Mouse (Mus musculus) left cerebral cortex, postnatal 4 days (tissue): ENCODE measurements around the gene Olfr1354. TPM values are rescaled to one million over a fixed set of nuclear protein-coding genes. Genes with fewer than 3 reads are reported as not detected.
"Not testable (repeated sequence)": the region's sequence is repeated elsewhere in the genome, so short reads cannot be mapped to it uniquely, and the experiment has no call there.

Source experiments
- DNase-seq: peaks from one replicate; pipeline ENCODE4 v3.0.0-alpha.2; 2022
- intact Hi-C: fragments of 180-260 bp; cut with DNase I; formaldehyde crosslinking; loops from one replicate; pipeline ENCODE4 v1.15.1; 2025
- total RNA-seq, 2 experiments: library from RNA; stranded (reverse); gene quantifications; 2 replicates each; pipeline ENCODE4 v1.2.3; 2021

The Olfr1354 gene
- total RNA-seq: not detected

- intact Hi-C loops: not testable (repeated sequence)
These were observed at the start of gene Olfr1354 for GRCm38 (mm10) chr10:78912871-78913270. Gene Olfr1354, plus strand, starts transcription at chr10:78913171.

GRCm38 (mm10) chr10:78875240-78875639 is 37.7 kb upstream of the Olfr1354 start, which contains the start of gene Olfr1355:
Gene Olfr1355, plus strand, starts transcription at chr10:78875540.
- DNase-seq: no peak
- intact Hi-C loops: no loop called here

More at GRCm38 (mm10) chr10:78912871-78913270, at the start of gene Olfr1354:
- not testable (repeated sequence) for DNase-seq

- DNase-seq, intact Hi-C loops: not testable (repeated sequence)
These were observed 37.4 kb downstream of the Olfr1354 start, which contains the start of gene Olfr8 for GRCm38 (mm10) chr10:78950336-78950735. Gene Olfr8, plus strand, starts transcription at chr10:78950636.

GRCm38 (mm10) chr10:78963009-78963408 is 50.0 kb downstream of the Olfr1354 start, which contains the start of gene Olfr1353:
Gene Olfr1353, plus strand, starts transcription at chr10:78963309.
- intact Hi-C loops, DNase-seq: not testable (repeated sequence)

Other genes with a start within 250 kb of the Olfr1354 start
- not detected for gene Casp14, start 194.9 kb upstream of the Olfr1354 start, total RNA-seq
- gene Ccdc105, start 160.1 kb upstream of the Olfr1354 start, total RNA-seq: under 1 TPM in 1 of 2 experiments, not detected in 1; 0.22 TPM
- gene Slc1a6, start 132.7 kb upstream of the Olfr1354 start, total RNA-seq: 10 to 100 TPM; 15.7 to 18.1 TPM
- gene Olfr1356, start 61.0 kb upstream of the Olfr1354 start, total RNA-seq: not detected
- not detected for gene Olfr1355, start 37.6 kb upstream of the Olfr1354 start, total RNA-seq
- gene Olfr8, start 37.5 kb downstream of the Olfr1354 start, total RNA-seq: not detected
- not detected for gene Olfr1353, start 50.1 kb downstream of the Olfr1354 start, total RNA-seq
- not detected for gene Olfr1352, start 67.9 kb downstream of the Olfr1354 start, total RNA-seq
- gene Olfr1351, start 99.3 kb downstream of the Olfr1354 start, total RNA-seq: not detected
- gene Olfr57, start 115.6 kb downstream of the Olfr1354 start, total RNA-seq: not detected
- gene 2610008E11Rik, start 184.4 kb downstream of the Olfr1354 start, total RNA-seq: 10 to 100 TPM; 36.3 to 40.5 TPM
- not detected for gene Vmn2r80, start 235.6 kb downstream of the Olfr1354 start, total RNA-seq